Mouse (Mus musculus) hindbrain, embryonic 14.5 days (tissue): ENCODE results near the gene Zfp319. TPM values are rescaled to one million over a fixed set of nuclear protein-coding genes. Genes with fewer than 3 reads are reported as not detected.

ENCODE experiments used
- ATAC-seq: fragments of 200-750 bp; cut with Nextera tagmentation; 2 replicates; pipeline ENCODE4 v1.8.0; 2017; ENCODE audit warnings: moderate number of reproducible peaks, mild to moderate bottlenecking, moderate TSS enrichment, moderate library complexity; ENCODE audit not compliant: low FRiP score
- DNase-seq: peaks from one replicate; pipeline ENCODE4 v3.0.0-alpha.2; 2015; ENCODE audit warnings: low spot score
- H3K27ac ChIP-seq: fragments of 300-500 bp; sonication (generic); 2 replicates; pipeline ENCODE4 v1.5.1; 2014; ENCODE audit warnings: mild to moderate bottlenecking, moderate library complexity
- H3K27me3 ChIP-seq: fragments of 300-500 bp; sonication (generic); 2 replicates; pipeline ENCODE4 v1.6.1; 2014; ENCODE audit warnings: mild to moderate bottlenecking, low read length, mixed read lengths; ENCODE audit not compliant: control insufficient read depth, insufficient read depth
- H3K36me3 ChIP-seq: fragments of 300-500 bp; sonication (generic); replicated peaks from 2 replicates; pipeline ENCODE4 v1.6.1; 2014; ENCODE audit not compliant: control insufficient read depth, insufficient read depth
- H3K4me1 ChIP-seq: fragments of 300-500 bp; sonication (generic); replicated peaks from 2 replicates; pipeline ENCODE4 v1.6.1; 2014; ENCODE audit warnings: antibody characterized with exemption, low read length, mixed read lengths; ENCODE audit not compliant: control insufficient read depth, insufficient read depth
- H3K4me2 ChIP-seq: fragments of 300-500 bp; sonication (generic); replicated peaks from 2 replicates; pipeline ENCODE4 v1.6.1; 2014; ENCODE audit warnings: mild to moderate bottlenecking, moderate library complexity
- H3K4me3 ChIP-seq: fragments of 300-500 bp; sonication (generic); replicated peaks from 2 replicates; pipeline ENCODE4 v1.5.1; 2014; ENCODE audit warnings: mild to moderate bottlenecking, low read length
- H3K9ac ChIP-seq: fragments of 300-500 bp; sonication (generic); 2 replicates; pipeline ENCODE4 v1.6.1; 2014
- H3K9me3 ChIP-seq: fragments of 300-500 bp; sonication (generic); 2 replicates; pipeline ENCODE4 v1.6.1; 2016; ENCODE audit warnings: low read length; ENCODE audit not compliant: control insufficient read depth
- WGBS: fragments of 180-500 bp; shearing (Covaris S2); extraction: QIAGEN DNeasy Blood & Tissue Kit; methylation state at CpG from one replicate; pipeline ENCODE4 v1.1.7; 2014; 5-methylcytosine and 5-hydroxymethylcytosine counted together
- polyA plus RNA-seq: library from polyadenylated mRNA; unstranded; fragments of >200 nt; fragmentation: Nextera tagmentation; extraction: Ambion mirVana; gene quantifications from 2 replicates; pipeline ENCODE4 v1.2.1, GENCODE M21; 2014

Gene Zfp319
- polyA plus RNA-seq, 1 experiment from 2014 or later, result 15.9 TPM

DNA sequence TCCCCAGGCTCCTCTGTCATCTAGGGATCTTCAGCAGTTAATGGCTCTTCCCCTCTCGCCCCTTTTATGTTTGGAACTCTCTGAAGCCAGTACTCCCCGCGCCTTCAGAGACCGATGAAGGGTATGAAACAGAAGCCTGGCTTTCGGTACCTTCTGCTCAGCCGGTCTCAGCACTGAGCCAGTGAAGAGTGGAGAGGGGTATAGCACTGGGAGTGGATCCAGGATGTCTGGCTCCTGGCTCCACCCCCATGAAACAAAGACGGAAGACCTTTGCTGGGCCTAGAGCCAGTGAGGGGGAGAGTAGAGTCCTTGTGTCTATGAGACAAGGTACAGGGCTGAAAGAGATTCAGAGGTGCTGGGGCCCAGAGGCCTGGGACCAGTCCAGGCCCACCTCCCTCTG is 37.9 kb downstream of the Zfp319 start:
- Histone ChIP-seq H3K4me2 (no peak overlapping the region), H3K27ac (no peak overlapping the region), H3K9ac (no peak overlapping the region), H3K9me3 (no peaks in the 10 kb centered on the region), H3K4me3 (no peak overlapping the region), H3K27me3 (no peaks in the 10 kb centered on the region), H3K36me3 (no peaks in the 10 kb centered on the region), H3K4me1 (peaks cover 7% of the 10 kb centered on the region)
- DNase-seq (no peak), ATAC-seq (peak; percentile 67; the same call in 1 of the 2 replicates)
- 69% methylated on average over 7 of the region's 7 CpGs for WGBS

DNA sequence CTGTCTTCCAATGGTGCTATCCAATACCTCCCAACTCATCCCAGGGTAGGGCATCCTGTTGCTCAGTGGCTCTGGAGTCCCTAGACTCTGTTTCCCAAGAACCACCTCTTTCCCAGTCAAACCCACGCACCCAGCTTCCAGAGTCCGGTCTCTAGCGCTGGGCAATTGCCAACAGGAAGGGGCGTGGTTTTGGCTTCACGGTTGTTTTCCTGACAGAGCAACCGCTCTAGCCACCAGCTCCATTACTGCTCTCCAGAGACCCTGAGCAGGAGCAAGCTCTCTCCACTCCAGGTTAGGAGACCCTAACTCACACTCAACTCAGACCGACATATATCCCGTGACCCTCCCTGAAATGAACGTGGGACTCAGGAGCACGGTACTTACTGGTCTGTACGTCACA is 38.6 kb downstream of the Zfp319 start:
- Histone ChIP-seq H3K27ac (no peak overlapping the region), H3K4me3 (no peak overlapping the region), H3K36me3 (no peaks in the 10 kb centered on the region), H3K9ac (no peak overlapping the region), H3K27me3 (no peaks in the 10 kb centered on the region), H3K4me1 (peaks cover 7% of the 10 kb centered on the region), H3K4me2 (no peak overlapping the region), H3K9me3 (no peaks in the 10 kb centered on the region)
- WGBS, result 78% methylated on average over 11 of the region's 11 CpGs
- DNase-seq (no peak), ATAC-seq (no peak)

DNA sequence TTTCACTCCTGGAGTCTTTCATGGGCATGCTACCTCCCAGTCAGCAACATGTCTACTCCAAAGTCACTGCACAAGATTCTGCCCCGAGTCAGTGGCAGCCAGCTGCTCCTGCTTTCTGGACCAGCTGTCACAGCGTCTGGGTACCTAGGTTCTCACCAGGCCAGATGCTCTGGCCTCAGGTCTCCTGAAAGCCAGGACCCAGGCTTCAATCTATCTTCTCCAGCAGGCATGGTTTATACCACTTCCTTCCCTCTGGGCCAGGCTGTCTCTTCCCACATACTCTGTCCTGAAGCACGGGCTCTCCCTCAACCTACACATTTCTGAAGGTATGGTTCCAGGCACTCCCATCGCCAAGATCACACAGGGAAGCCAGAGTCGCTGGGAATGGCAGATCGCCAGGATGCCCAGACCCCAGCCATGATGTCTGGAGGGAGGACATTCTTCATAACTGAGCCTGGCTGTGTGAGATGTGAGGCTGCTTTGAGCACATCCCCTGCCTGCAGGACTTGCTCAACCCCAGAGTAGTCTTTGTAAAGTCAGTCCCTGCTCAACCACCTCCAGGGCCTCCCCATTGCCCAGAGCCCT is 42.6 kb downstream of the Zfp319 start:
- H3K27ac ChIP-seq, result no peak overlapping the region
- DNase-seq (no peak), ATAC-seq (no peak)
- no peaks in the 10 kb centered on the region for H3K36me3 ChIP-seq
- no peak overlapping the region for H3K4me3 ChIP-seq
- no peaks in the 10 kb centered on the region for H3K9me3 ChIP-seq
- no peak overlapping the region for H3K4me2 ChIP-seq
- H3K4me1 ChIP-seq, result peaks cover 6% of the 10 kb centered on the region
- H3K27me3 ChIP-seq, result no peaks in the 10 kb centered on the region
- 71% methylated on average over 6 of the region's 6 CpGs for WGBS
- no peak overlapping the region for H3K9ac ChIP-seq

DNA sequence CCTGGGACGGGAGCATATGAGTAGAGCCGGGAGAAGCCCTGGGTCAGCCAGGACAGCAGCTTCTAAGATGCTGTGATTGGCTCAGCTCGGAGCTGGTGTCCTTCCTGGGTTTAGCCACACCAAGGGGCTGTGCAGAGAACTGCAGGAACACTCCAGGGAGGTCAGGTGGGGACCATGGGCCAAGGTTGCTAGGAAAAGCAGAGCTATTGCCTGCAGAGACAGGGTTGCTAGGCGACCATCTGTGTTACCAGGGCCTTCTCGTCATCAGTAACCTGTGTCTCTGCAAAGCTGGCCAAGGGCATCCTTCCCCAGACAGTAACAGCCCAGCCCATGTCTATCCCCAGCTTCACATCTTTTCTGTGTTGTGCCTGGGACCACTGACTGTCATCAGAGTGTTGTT is 50.3 kb downstream of the Zfp319 start:
- Histone ChIP-seq H3K27me3 (no peaks in the 10 kb centered on the region), H3K4me1 (peaks cover 7% of the 10 kb centered on the region; the same call in 1 of the 2 replicates), H3K36me3 (no peaks in the 10 kb centered on the region), H3K4me2 (no peak overlapping the region), H3K27ac (no peak overlapping the region), H3K9me3 (no peaks in the 10 kb centered on the region), H3K4me3 (no peak overlapping the region), H3K9ac (no peak overlapping the region)
- WGBS, result 58% methylated on average over 5 of the region's 5 CpGs
- ATAC-seq (peak; percentile 68; the same call in 1 of the 2 replicates), DNase-seq (no peak)

Other genes with a start within 250 kb of the Zfp319 start
- gene Kifc3, start 129.1 kb downstream of the Zfp319 start, polyA plus RNA-seq, result 22.0 and 24.2 TPM in 2 replicates
- gene Cngb1, start 25.4 kb downstream of the Zfp319 start, polyA plus RNA-seq, result 0.18 and 0.44 TPM in 2 replicates
- gene Tepp, start 21.4 kb downstream of the Zfp319 start, polyA plus RNA-seq, result 2.2 and 2.9 TPM in 2 replicates
- 31.0 and 32.3 TPM in 2 replicates for gene Usb1, start 334 bp upstream of the Zfp319 start, polyA plus RNA-seq
- gene Mmp15, start 20.3 kb upstream of the Zfp319 start, polyA plus RNA-seq, result 24.6 and 26.5 TPM in 2 replicates
- 128 and 139 TPM in 2 replicates for gene Cfap20, start 102.9 kb upstream of the Zfp319 start, polyA plus RNA-seq
- gene Csnk2a2, start 158.1 kb upstream of the Zfp319 start, polyA plus RNA-seq, result 15.8 and 16.1 TPM in 2 replicates
- 3.1 and 3.4 TPM in 2 replicates for gene Ccdc113, start 202.1 kb upstream of the Zfp319 start, polyA plus RNA-seq
- not detected in 2 replicates for gene Prss54, start 244.4 kb upstream of the Zfp319 start, polyA plus RNA-seq